Mouse (Mus musculus) cerebellum, adult (tissue): ENCODE data around the gene Osbpl3.
A peak's percentile ranks its signal among the peaks of the same experiment; 100 is the strongest.

ENCODE experiments used
- ATAC-seq: cut with Nextera tagmentation; 2 replicates; pipeline ENCODE4 v1.9.2; 2017; ENCODE audit warnings: mild to moderate bottlenecking, moderate library complexity, mixed read lengths; ENCODE audit not compliant: insufficient number of reproducible peaks, low FRiP score, low TSS enrichment

The Osbpl3 gene

GRCm38 (mm10) chr6:50377742-50378720 is 78.0 kb downstream of the Osbpl3 start:
- no peak for ATAC-seq

- no peak for ATAC-seq
Observed at GRCm38 (mm10) chr6:50376684-50377083, 79.3 kb downstream of the Osbpl3 start.

- no peak for ATAC-seq
Observed at GRCm38 (mm10) chr6:50372516-50373424, 83.2 kb downstream of the Osbpl3 start.

GRCm38 (mm10) chr6:50371501-50372086 is 84.4 kb downstream of the Osbpl3 start:
- no peak for ATAC-seq

- ATAC-seq = no peak
Observed at GRCm38 (mm10) chr6:50368502-50369292, 87.3 kb downstream of the Osbpl3 start.

GRCm38 (mm10) chr6:50367836-50368235 is 88.2 kb downstream of the Osbpl3 start:
- no peak for ATAC-seq

GRCm38 (mm10) chr6:50366724-50367123 is 89.3 kb downstream of the Osbpl3 start:
- peak; percentile 47 for ATAC-seq

- peak; percentile 96 for ATAC-seq
Observed at GRCm38 (mm10) chr6:50366319-50366718, 89.7 kb downstream of the Osbpl3 start.

GRCm38 (mm10) chr6:50364364-50364763 is 91.6 kb downstream of the Osbpl3 start:
- ATAC-seq = no peak

GRCm38 (mm10) chr6:50363385-50363784 is 92.6 kb downstream of the Osbpl3 start:
- ATAC-seq = no peak

GRCm38 (mm10) chr6:50362704-50363261 is 93.2 kb downstream of the Osbpl3 start:
- ATAC-seq = no peak

- no peak for ATAC-seq
Observed at GRCm38 (mm10) chr6:50362196-50362595, 93.8 kb downstream of the Osbpl3 start.

GRCm38 (mm10) chr6:50358104-50358679 is 97.8 kb downstream of the Osbpl3 start:
- no peak for ATAC-seq

GRCm38 (mm10) chr6:50354688-50355660 is 101.0 kb downstream of the Osbpl3 start:
- ATAC-seq = no peak

GRCm38 (mm10) chr6:50352812-50353211 is 103.2 kb downstream of the Osbpl3 start:
- no peak for ATAC-seq

GRCm38 (mm10) chr6:50350911-50351310 is 105.1 kb downstream of the Osbpl3 start:
- no peak for ATAC-seq

- ATAC-seq = no peak
Observed at GRCm38 (mm10) chr6:50348619-50349018, 107.4 kb downstream of the Osbpl3 start.

- no peak for ATAC-seq
Observed at GRCm38 (mm10) chr6:50346204-50346603, 109.8 kb downstream of the Osbpl3 start.
